Comparison of ENCODE assay signal across 8 mouse cellular contexts in genomic region chr15:25047875-25048274, GRCm38 (mm10).
DNase-seq lines count a peak whose midpoint lies in the region.

No protein-coding gene starts in this region.

- intact Hi-C loops in heart, postnatal 10 days (cut with DNase I): loop anchor here (5.0 kb wide), 1 partner anchor 364 kb away; the partner anchor contains the start of gene Basp1
- intact Hi-C loops in heart, postnatal 25 days (cut with DNase I): loop anchor here (5.0 kb wide), 1 partner anchor 364 kb away; the partner anchor contains the start of gene Basp1

- peak; percentile 38 to 61 for DNase-seq in heart, postnatal 10 days
- DNase-seq in heart, postnatal 25 days (ENCODE audit: low spot score): no peak
- DNase-seq in urinary bladder, postnatal 14 days (ENCODE audit: low spot score): peak; percentile 56
- DNase-seq in urinary bladder, adult 2 months (ENCODE audit: low spot score): no peak
- DNase-seq in brain, adult 2 months (ENCODE audit: low read depth, low spot score): peak; percentile 77
- peak; percentile 53 for DNase-seq in heart, postnatal 4 days
- peak; percentile 67 for DNase-seq in lung, postnatal 36 days
- DNase-seq in frontal cortex, postnatal 10 days (ENCODE audit: low spot score in 2 of 2): no peak

Comparison
In these comparisons a context has a peak if more than half of its experiments do, and no peak if none do; other contexts are left out.
1. DNase-seq: peak in heart, postnatal 10 days (2 of 2), urinary bladder, postnatal 14 days (single experiment), brain, adult 2 months (single experiment), heart, postnatal 4 days (single experiment) and lung, postnatal 36 days (single experiment); none in heart, postnatal 25 days (single experiment), urinary bladder, adult 2 months (single experiment) and frontal cortex, postnatal 10 days (0 of 2).